Mouse (Mus musculus) kidney, embryonic 16.5 days (tissue): ENCODE measurements around the gene Gm13285. TPM values are rescaled to one million over a fixed set of nuclear protein-coding genes. Genes with fewer than 3 reads are reported as not detected.
"Not testable (repeated sequence)": the region's sequence is repeated elsewhere in the genome, so short reads cannot be mapped to it uniquely, and the experiment has no call there.

Source experiments
- ATAC-seq: fragments of 200-750 bp; cut with Nextera tagmentation; 2 replicates; pipeline ENCODE4 v1.8.0; 2017; ENCODE audit warnings: moderate TSS enrichment; ENCODE audit not compliant: low FRiP score, low TSS enrichment
- H3K27ac ChIP-seq: fragments of 300-500 bp; sonication (generic); 2 replicates; pipeline ENCODE4 v1.5.1; 2014; ENCODE audit warnings: low read length
- H3K27me3 ChIP-seq: fragments of 300-500 bp; sonication (generic); 2 replicates; pipeline ENCODE4 v1.6.1; 2014; ENCODE audit warnings: low read length, control low read depth, mixed read lengths; ENCODE audit not compliant: insufficient read depth
- H3K36me3 ChIP-seq: fragments of 300-500 bp; sonication (generic); 2 replicates; pipeline ENCODE4 v1.6.1; 2014; ENCODE audit warnings: low read length, control low read depth, mixed read lengths; ENCODE audit not compliant: insufficient read depth
- H3K4me1 ChIP-seq: fragments of 300-500 bp; sonication (generic); 2 replicates; pipeline ENCODE4 v1.6.1; 2014; ENCODE audit warnings: low read length, control low read depth, mixed read lengths; ENCODE audit not compliant: insufficient read depth
- H3K4me2 ChIP-seq: fragments of 300-500 bp; sonication (generic); replicated peaks from 2 replicates; pipeline ENCODE4 v1.6.1; 2014; ENCODE audit warnings: low read depth, low read length
- H3K4me3 ChIP-seq: fragments of 300-500 bp; sonication (generic); 2 replicates; pipeline ENCODE4 v1.5.1; 2014; ENCODE audit warnings: mild to moderate bottlenecking, low read length
- H3K9ac ChIP-seq: fragments of 300-500 bp; sonication (generic); replicated peaks from 2 replicates; pipeline ENCODE4 v1.6.1; 2014; ENCODE audit warnings: low read length
- H3K9me3 ChIP-seq: fragments of 300-500 bp; sonication (generic); 2 replicates; pipeline ENCODE4 v1.6.1; 2016; ENCODE audit warnings: low read length, control low read depth
- WGBS: fragments of 180-500 bp; shearing (Covaris S2); extraction: QIAGEN DNeasy Blood & Tissue Kit; methylation state at CpG from one replicate; pipeline ENCODE4 v1.1.7; 2014; 5-methylcytosine and 5-hydroxymethylcytosine counted together
- polyA plus RNA-seq: library from polyadenylated mRNA; unstranded; fragments of >200 nt; fragmentation: Nextera tagmentation; extraction: Ambion mirVana; gene quantifications from 2 replicates; pipeline ENCODE4 v1.2.1, GENCODE M21; 2015

The Gm13285 gene
- polyA plus RNA-seq, result 0.96 and 1.8 TPM in 2 replicates

DNA sequence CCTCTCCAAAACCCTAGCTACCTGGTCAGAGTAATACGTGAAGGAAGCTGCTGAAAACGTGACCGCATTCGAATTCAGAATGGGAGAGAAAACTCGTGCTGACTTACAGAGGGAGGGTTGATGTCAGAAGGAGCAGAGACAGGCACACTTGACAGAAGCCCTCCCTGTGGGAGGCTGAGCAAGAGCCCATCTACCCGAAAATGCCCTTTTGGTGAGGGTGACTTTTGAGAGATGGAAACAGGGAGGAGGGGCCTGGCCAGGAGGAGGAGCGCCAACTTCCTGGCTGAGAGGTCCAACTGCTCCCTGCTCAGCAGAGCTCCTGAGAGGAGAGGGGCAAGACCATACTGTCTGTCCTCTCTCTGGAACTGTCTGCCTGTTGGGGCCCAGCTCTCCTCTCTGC, at the start of gene Gm13285:
Gm13285 (plus strand) TSS at position 301 of the 400 bp plus-strand sequence.
- not testable (repeated sequence) for H3K27me3 ChIP-seq, H3K27ac ChIP-seq, H3K4me2 ChIP-seq, ATAC-seq, H3K36me3 ChIP-seq, H3K4me3 ChIP-seq, H3K9me3 ChIP-seq, H3K9ac ChIP-seq, H3K4me1 ChIP-seq
- no CpG with 5 or more reads among the region's 7 CpGs for WGBS

DNA sequence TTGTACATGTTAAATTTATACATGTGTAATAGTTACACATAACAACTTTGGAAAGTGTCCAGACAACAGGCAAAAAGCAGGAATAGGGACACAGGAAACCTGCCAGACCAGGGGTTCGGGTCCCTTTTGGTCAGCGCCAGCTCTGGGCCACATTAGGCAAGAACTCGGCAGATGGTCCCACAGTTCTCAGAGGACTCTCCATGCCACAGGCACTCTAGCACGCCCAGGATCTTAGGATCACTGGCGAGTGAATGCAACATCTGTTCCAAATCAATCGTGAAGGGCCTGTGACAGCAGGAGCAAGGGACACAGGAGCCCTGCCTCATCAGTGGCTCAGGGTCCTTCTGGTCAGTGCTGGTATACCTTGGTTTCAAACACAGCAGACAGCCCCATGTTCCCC, 49.5 kb upstream of the Gm13285 start:
- H3K4me3 ChIP-seq, result no peak overlapping the region
- H3K4me2 ChIP-seq, result no peak overlapping the region
- 50% methylated on average over 6 of the region's 6 CpGs for WGBS
- H3K9me3 ChIP-seq, result no peaks in the 10 kb centered on the region
- H3K36me3 ChIP-seq, result no peaks in the 10 kb centered on the region
- H3K4me1 ChIP-seq, result no peaks in the 10 kb centered on the region
- H3K9ac ChIP-seq, result no peak overlapping the region
- H3K27me3 ChIP-seq, result no peaks in the 10 kb centered on the region
- no peak overlapping the region for H3K27ac ChIP-seq
- ATAC-seq, result no peak

DNA sequence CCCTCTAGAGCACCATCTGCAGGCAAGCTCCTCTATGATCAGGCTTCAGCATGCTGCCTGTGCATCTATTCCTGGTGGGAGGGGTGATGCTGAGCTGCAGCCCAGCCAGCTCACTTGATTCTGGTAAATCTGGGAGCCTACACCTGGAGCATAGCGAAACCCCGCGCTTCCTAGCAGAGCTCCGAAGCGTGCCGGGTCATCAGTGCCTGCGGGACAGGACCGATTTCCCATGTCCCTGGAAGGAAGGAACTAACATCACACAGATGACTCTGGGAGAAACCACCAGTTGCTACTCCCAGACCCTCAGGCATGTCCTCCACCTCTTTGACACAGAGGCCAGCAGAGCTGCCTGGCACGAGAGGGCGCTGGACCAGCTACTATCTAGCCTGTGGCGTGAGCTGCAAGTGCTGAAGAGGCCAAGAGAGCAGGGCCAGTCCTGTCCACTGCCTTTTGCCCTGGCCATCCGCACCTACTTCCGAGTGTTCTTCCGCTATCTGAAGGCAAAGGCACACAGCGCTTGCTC, 44.6 kb upstream of the Gm13285 start, which contains the start of gene Gm13271:
Gm13271 (plus strand) TSS at position 51 of the 523 bp plus-strand sequence.
- WGBS, result 78% methylated on average over 15 of the region's 15 CpGs
- H3K4me2 ChIP-seq, H3K4me1 ChIP-seq, H3K27me3 ChIP-seq, ATAC-seq, H3K36me3 ChIP-seq, H3K27ac ChIP-seq, H3K9ac ChIP-seq, H3K4me3 ChIP-seq, H3K9me3 ChIP-seq: not testable (repeated sequence)

DNA sequence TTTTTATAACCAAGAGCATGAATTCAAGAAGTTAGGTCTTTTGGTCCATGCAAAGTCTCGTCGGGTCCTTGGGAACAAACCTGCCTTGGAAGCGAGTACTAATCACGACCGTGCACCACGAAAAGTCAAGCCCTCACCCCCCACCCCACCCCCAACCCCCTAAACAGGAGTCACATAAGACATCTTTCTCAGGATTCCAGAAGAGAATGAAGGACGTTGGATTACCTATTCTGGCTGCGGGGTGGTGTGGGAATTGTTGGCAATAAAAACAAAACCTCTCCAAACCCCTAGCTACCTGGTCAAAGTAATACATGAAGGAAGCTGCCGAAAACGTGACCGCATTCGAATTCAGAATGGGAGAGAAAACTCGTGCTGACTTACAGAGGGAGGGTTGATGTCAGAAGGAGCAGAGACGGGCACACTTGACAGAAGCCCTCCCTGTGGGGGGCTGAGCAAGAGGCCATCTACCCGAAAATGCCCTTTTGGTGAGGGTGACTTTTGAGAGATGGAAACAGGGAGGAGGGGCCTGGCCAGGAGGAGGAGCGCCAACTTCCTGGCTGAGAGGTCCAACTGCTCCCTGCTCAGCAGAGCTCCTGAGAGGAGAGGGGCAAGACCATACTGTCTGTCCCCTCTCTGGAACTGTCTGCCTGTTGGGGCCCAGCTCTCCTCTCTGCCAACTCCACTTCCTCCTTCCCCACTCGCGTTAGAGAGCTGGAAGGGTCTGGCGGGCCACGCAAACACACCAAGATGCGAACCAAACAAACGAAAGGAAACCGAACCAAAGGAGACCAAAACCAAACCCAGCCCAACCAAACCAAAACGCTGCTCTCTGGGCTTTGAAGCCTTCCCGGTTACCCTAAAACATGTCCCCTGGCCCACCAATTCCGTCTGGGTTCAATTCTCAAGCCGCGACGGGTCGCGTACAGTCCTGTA, 42.6 kb upstream of the Gm13285 start:
- Histone ChIP-seq H3K4me3 (peak overlapping the region; percentile 57), H3K4me2 (peak overlapping the region; percentile 77), H3K27ac (peak overlapping the region; percentile 97), H3K9ac (peak overlapping the region; percentile 76)
- not testable (repeated sequence) for ATAC-seq, H3K36me3 ChIP-seq, H3K27me3 ChIP-seq, H3K9me3 ChIP-seq, H3K4me1 ChIP-seq
- 9% methylated on average over 27 of the region's 31 CpGs for WGBS

DNA sequence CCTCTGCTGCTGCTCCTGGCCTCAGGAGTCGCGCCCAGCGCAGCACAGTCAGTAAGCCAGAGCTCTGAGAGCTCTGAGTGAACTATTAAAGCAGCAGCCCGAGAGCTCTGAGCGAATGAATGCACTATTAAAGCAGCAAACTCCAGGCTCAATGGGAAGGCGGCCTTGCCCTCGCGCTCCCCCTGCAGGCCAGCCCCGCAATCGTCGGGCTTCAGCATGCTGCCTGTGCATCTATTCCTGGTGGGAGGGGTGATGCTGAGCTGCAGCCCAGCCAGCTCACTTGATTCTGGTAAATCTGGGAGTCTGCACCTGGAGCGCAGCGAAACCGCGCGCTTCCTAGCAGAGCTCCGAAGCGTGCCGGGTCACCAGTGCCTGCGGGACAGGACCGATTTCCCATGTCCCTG, 41.8 kb upstream of the Gm13285 start:
- H3K27ac ChIP-seq, result peak overlapping the region; percentile 97
- not testable (repeated sequence) for H3K36me3 ChIP-seq, H3K4me1 ChIP-seq, H3K9me3 ChIP-seq, H3K27me3 ChIP-seq
- H3K9ac ChIP-seq, result peak overlapping the region; percentile 76
- ATAC-seq, result peak; percentile 100
- peak overlapping the region; percentile 77 for H3K4me2 ChIP-seq
- peak overlapping the region; percentile 57 for H3K4me3 ChIP-seq
- under 1% methylated on average over 11 of the region's 21 CpGs for WGBS

DNA sequence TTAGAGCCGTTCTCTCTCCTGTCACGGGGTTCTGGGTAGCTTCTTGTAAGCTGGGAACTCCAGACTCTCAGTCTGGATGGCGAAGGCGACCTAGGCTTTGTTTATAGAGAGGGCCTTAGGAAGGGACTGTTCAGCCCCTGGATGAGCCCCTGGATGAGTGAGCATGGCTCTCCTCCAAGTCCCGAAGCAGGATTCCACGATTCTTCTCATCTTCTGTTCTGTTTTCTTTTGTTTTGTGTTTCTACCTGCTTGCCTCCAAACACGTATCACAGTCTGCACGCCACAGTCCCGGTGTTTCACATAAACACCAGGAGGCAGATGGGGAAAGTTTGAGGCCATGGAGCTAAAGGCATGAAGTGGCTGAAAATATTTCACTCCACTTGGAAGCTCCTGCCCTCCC, 40.7 kb upstream of the Gm13285 start:
- H3K9ac ChIP-seq, H3K4me1 ChIP-seq, H3K4me3 ChIP-seq, H3K9me3 ChIP-seq, ATAC-seq, H3K27ac ChIP-seq, H3K4me2 ChIP-seq, H3K36me3 ChIP-seq, H3K27me3 ChIP-seq: not testable (repeated sequence)
- WGBS, result 78% methylated on average over 8 of the region's 9 CpGs

DNA sequence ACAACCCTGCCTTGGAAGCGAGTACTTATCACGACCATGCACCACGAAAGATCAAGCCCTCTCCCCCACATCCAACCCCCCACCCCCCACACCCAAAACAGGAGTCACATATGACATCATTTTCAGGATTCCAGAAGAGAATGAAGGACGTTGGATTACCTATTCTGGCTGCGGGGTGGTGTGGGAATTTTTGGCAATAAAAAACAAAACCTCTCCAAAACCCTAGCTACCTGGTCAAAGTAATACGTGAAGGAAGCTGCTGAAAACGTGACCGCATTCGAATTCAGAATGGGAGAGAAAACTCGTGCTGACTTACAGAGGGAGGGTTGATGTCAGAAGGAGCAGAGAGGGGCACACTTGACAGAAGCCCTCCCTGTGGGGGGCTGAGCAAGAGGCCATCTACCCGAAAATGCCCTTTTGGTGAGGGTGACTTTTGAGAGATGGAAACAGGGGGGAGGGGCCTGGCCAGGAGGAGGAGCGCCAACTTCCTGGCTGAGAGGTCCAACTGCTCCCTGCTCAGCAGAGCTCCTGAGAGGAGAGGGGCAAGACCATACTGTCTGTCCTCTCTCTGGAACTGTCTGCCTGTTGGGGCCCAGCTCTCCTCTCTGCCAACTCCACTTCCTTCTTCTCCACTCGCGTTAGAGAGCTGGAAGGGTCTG, 39.7 kb upstream of the Gm13285 start, which contains the start of gene Gm13283:
Gm13283 (plus strand) TSS at position 510 of the 659 bp plus-strand sequence.
- ATAC-seq, H3K9me3 ChIP-seq, H3K27me3 ChIP-seq, H3K27ac ChIP-seq, H3K36me3 ChIP-seq, H3K4me1 ChIP-seq, H3K9ac ChIP-seq: not testable (repeated sequence)
- H3K4me3 ChIP-seq, result peak within 1 kb of the TSS; percentile 32
- WGBS, result 23% methylated on average over 6 of the region's 14 CpGs
- H3K4me2 ChIP-seq, result peak within 1 kb of the TSS; percentile 42

DNA sequence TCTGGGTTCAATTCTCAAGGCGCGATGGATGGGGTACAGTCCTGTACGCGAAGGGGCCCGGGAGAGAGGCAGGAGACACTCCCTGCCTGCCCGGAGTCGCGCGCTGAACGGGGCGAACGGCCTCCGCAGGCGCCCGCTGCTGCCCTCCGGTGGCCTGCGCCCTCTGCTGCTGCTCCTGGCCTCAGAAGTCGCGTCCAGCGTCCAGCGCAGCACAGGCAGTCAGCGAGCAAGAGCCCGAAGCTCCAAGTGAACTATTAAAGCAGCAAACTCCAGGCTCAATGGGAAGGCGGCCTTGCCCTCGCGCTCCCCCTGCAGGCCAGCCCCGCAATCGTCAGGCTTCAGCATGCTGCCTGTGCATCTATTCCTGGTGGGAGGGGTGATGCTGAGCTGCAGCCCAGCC, 39.0 kb upstream of the Gm13285 start:
- not testable (repeated sequence) for H3K9ac ChIP-seq, H3K36me3 ChIP-seq, H3K27ac ChIP-seq, H3K4me1 ChIP-seq, ATAC-seq, H3K27me3 ChIP-seq, H3K9me3 ChIP-seq
- under 1% methylated on average over 25 of the region's 28 CpGs for WGBS
- Histone ChIP-seq H3K4me3 (peak overlapping the region; percentile 32), H3K4me2 (peak overlapping the region; percentile 42)

DNA sequence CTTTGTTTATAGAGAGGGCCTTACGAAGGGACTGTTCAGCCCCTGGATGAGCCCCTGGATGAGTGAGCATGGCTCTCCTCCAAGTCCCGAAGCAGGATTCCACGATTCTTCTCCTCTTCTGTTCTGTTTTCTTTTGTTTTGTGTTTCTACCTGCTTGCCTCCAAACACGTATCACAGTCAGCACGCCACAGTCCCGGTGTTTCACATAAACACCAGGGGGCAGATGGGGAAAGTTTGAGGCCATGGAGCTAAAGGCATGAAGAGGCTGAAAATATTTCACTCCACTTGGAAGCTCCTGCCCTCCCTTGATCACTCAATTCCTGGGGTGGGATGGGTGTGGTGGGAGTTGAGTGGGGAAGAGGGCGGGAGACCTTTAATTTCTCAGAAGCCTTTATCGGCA, 37.7 kb upstream of the Gm13285 start:
- not testable (repeated sequence) for ATAC-seq
- 66% methylated on average over 6 of the region's 8 CpGs for WGBS

More for the DNA sequence above, 37.7 kb upstream of the Gm13285 start:
- H3K9ac ChIP-seq, H3K9me3 ChIP-seq, H3K27me3 ChIP-seq, H3K4me3 ChIP-seq, H3K36me3 ChIP-seq, H3K4me1 ChIP-seq, H3K27ac ChIP-seq, H3K4me2 ChIP-seq: not testable (repeated sequence)
